Mouse (Mus musculus): Measurements from ENCODE around the gene Acan. TPM values are rescaled to one million over a fixed set of nuclear protein-coding genes. Genes with fewer than 3 reads are reported as not detected.

Gene Acan
- 2.2 and 5.5 TPM in 2 replicates for total RNA-seq (2014; rRNA removed; ENCODE audit: low replicate concordance)
- 1.1 and 1.3 TPM in 2 replicates for polyA plus RNA-seq (2015; fragmentation: Nextera tagmentation; extraction: Ambion mirVana)

DNA sequence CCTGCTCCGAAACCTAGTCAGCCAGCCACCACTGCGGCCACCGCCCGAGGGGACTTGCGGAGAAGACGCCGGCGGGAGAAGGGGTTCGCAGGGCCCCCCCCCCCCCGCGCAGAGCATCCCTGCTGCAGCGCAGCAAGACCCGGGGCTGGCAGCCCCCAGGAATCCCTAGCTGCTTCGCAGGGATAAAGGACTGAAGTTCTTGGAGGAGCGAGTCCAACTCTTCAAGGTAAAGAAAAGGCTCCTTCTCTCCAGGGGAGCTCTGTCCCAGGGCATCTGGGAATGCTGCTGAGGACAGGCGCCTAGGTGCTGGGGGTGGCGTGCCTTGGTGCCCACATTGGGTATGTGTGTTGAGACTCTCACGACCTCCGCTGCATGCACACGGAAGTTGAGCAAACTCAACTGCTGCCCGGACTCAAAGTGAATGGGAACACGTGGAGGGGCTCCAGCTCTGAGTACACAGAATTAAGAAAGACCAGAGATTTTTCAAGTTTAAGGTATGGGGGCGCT, at the start of gene Acan:
Acan (plus strand) TSS at position 101 of the 507 bp plus-strand sequence.
- H3K27me3 ChIP-seq (ENCODE audit: control insufficient read depth, insufficient read depth, low read length): peaks cover 63% of the 10 kb centered on the region
- DNase-seq (ENCODE audit: low spot score): no peak
- H3K4me3 ChIP-seq (ENCODE audit: low read depth, low read length): peak within 1 kb of the TSS; percentile 46
- TF ChIP-seq EP300 (IDR thresholded peaks at IDR 0.05; ENCODE audit: low read depth) (no peak), CTCF (IDR thresholded peaks at IDR 0.05; ENCODE audit: low read depth) (no peak)
- no peak for ATAC-seq (ENCODE audit: insufficient read depth, low read depth)
- H3K27ac ChIP-seq (ENCODE audit: low read depth): no peak within 1 kb of the TSS
- no peaks in the 10 kb centered on the region for H3K9me3 ChIP-seq (replicated peaks; ENCODE audit: control insufficient read depth, low read length)
- 1% methylated on average over 20 of the region's 23 CpGs for WGBS
- H3K4me1 ChIP-seq (ENCODE audit: control insufficient read depth, insufficient read depth): 0 out of 2 replicates have a peak, but pooled peaks cover 6% of the 10 kb centered on the region
- peak within 1 kb of the TSS; percentile 79 for H3K4me2 ChIP-seq (ENCODE audit: low read depth, low read length)
- no peaks in the 10 kb centered on the region for H3K36me3 ChIP-seq (replicated peaks; ENCODE audit: control insufficient read depth, insufficient read depth, low read length)
- peak within 1 kb of the TSS; percentile 44; the same call in 1 of the 2 replicates for H3K9ac ChIP-seq (replicated peaks; ENCODE audit: low read depth, low read length)

GRCm38 (mm10) chr7:79021293-79021905, 31.9 kb upstream of the Acan start:
- no peak for DNase-seq (ENCODE audit: low spot score)
- WGBS: 78% methylated on average over 9 of the region's 9 CpGs
- no peaks in the 10 kb centered on the region for H3K9me3 ChIP-seq (replicated peaks; ENCODE audit: control insufficient read depth, low read length)

GRCm38 (mm10) chr7:79029138-79029537, 24.1 kb upstream of the Acan start:
- DNase-seq (ENCODE audit: low spot score): no peak
- TF ChIP-seq EP300 (IDR thresholded peaks at IDR 0.05; ENCODE audit: low read depth) (no peak), CTCF (IDR thresholded peaks at IDR 0.05; ENCODE audit: low read depth) (no peak)
- no peak overlapping the region for H3K9ac ChIP-seq (replicated peaks; ENCODE audit: low read depth, low read length)
- 0 out of 2 replicates have a peak, but pooled peaks cover 6% of the 10 kb centered on the region for H3K4me1 ChIP-seq (ENCODE audit: control insufficient read depth, insufficient read depth)
- H3K27me3 ChIP-seq (ENCODE audit: control insufficient read depth, insufficient read depth, low read length): no peaks in the 10 kb centered on the region
- H3K27ac ChIP-seq (ENCODE audit: low read depth): no peak overlapping the region
- WGBS: 95% methylated on average over 3 of the region's 3 CpGs
- ATAC-seq (ENCODE audit: insufficient read depth, low read depth): no peak
- no peaks in the 10 kb centered on the region for H3K36me3 ChIP-seq (replicated peaks; ENCODE audit: control insufficient read depth, insufficient read depth, low read length)
- H3K4me2 ChIP-seq (ENCODE audit: low read depth, low read length): no peak overlapping the region
- H3K4me3 ChIP-seq (ENCODE audit: low read depth, low read length): no peak overlapping the region
- no peaks in the 10 kb centered on the region for H3K9me3 ChIP-seq (replicated peaks; ENCODE audit: control insufficient read depth, low read length)

More at GRCm38 (mm10) chr7:79021293-79021905, 31.9 kb upstream of the Acan start:
- Histone ChIP-seq H3K27ac (ENCODE audit: low read depth) (no peak overlapping the region), H3K9ac (replicated peaks; ENCODE audit: low read depth, low read length) (no peak overlapping the region), H3K36me3 (replicated peaks; ENCODE audit: control insufficient read depth, insufficient read depth, low read length) (no peaks in the 10 kb centered on the region), H3K4me3 (ENCODE audit: low read depth, low read length) (no peak overlapping the region), H3K4me2 (ENCODE audit: low read depth, low read length) (no peak overlapping the region), H3K4me1 (ENCODE audit: control insufficient read depth, insufficient read depth) (no peaks in the 10 kb centered on the region), H3K27me3 (ENCODE audit: control insufficient read depth, insufficient read depth, low read length) (no peaks in the 10 kb centered on the region)
- TF ChIP-seq EP300 (IDR thresholded peaks at IDR 0.05; ENCODE audit: low read depth): no peak
- no peak for TF ChIP-seq CTCF (IDR thresholded peaks at IDR 0.05; ENCODE audit: low read depth)
- no peak for ATAC-seq (ENCODE audit: insufficient read depth, low read depth)

DNA sequence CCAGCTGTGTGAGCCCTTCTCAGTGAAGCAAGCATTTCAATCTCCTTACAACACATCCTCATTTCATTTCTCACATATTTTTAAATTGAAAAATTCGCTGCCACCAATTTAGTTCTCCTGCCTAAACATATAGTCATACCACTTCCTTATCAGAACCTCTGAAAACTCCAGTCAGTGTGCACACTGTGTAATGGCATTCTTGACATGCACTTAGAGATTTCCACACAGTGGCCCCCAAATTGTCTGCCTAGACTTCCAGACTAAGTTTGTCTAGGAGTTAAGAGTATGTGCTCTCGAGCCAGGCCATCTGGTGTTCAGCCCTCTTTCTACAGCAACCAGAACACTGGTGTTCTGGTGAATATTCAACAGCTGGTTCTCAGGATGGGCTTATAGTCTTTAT, 19.5 kb upstream of the Acan start:
- ATAC-seq (ENCODE audit: insufficient read depth, low read depth) (no peak), DNase-seq (ENCODE audit: low spot score) (no peak)
- no peaks in the 10 kb centered on the region for H3K27me3 ChIP-seq (ENCODE audit: control insufficient read depth, insufficient read depth, low read length)
- H3K4me2 ChIP-seq (ENCODE audit: low read depth, low read length): no peak overlapping the region
- H3K4me3 ChIP-seq (ENCODE audit: low read depth, low read length): no peak overlapping the region
- peaks cover 15% of the 10 kb centered on the region; the same call in 1 of the 2 replicates for H3K4me1 ChIP-seq (ENCODE audit: control insufficient read depth, insufficient read depth)
- H3K9ac ChIP-seq (replicated peaks; ENCODE audit: low read depth, low read length): no peak overlapping the region
- no peaks in the 10 kb centered on the region for H3K9me3 ChIP-seq (replicated peaks; ENCODE audit: control insufficient read depth, low read length)
- 24% methylated on average over 2 of the region's 2 CpGs for WGBS
- H3K27ac ChIP-seq (ENCODE audit: low read depth): no peak overlapping the region
- TF ChIP-seq CTCF (IDR thresholded peaks at IDR 0.05; ENCODE audit: low read depth): no peak
- no peak for TF ChIP-seq EP300 (IDR thresholded peaks at IDR 0.05; ENCODE audit: low read depth)
- no peaks in the 10 kb centered on the region for H3K36me3 ChIP-seq (replicated peaks; ENCODE audit: control insufficient read depth, insufficient read depth, low read length)

DNA sequence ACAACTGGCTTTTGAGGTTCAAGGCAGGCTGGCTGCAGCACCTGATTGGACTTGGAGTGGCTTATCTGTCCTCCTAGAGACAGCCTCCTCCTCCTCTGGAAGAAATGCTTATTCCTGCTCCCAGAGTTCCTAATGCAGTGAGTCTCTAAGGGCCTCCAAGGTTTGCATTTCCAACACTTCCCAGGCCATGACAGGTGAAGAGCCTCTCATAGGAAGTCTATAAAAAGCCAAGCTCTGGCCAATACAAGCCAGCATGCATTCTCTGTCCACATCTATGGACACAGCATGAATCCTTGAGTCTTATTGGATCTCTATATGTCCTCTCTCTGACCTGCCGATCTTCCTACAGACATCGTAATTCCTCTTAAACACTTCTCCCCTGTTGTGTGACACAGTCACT, 18.8 kb upstream of the Acan start:
- Histone ChIP-seq H3K9me3 (replicated peaks; ENCODE audit: control insufficient read depth, low read length) (0 out of 2 replicates have a peak, but pooled peaks cover 5% of the 10 kb centered on the region), H3K27me3 (ENCODE audit: control insufficient read depth, insufficient read depth, low read length) (no peaks in the 10 kb centered on the region), H3K4me1 (ENCODE audit: control insufficient read depth, insufficient read depth) (peaks cover 15% of the 10 kb centered on the region; the same call in 1 of the 2 replicates), H3K4me2 (ENCODE audit: low read depth, low read length) (no peak overlapping the region), H3K4me3 (ENCODE audit: low read depth, low read length) (no peak overlapping the region), H3K36me3 (replicated peaks; ENCODE audit: control insufficient read depth, insufficient read depth, low read length) (no peaks in the 10 kb centered on the region), H3K9ac (replicated peaks; ENCODE audit: low read depth, low read length) (no peak overlapping the region), H3K27ac (ENCODE audit: low read depth) (peak overlapping the region; percentile 60)
- DNase-seq (ENCODE audit: low spot score): peak; percentile 60
- WGBS: 32% methylated on average over 2 of the region's 2 CpGs
- no peak for TF ChIP-seq EP300 (IDR thresholded peaks at IDR 0.05; ENCODE audit: low read depth)
- TF ChIP-seq CTCF (IDR thresholded peaks at IDR 0.05; ENCODE audit: low read depth): no peak
- ATAC-seq (ENCODE audit: insufficient read depth, low read depth): peak; percentile 87

Data from heart, postnatal 0 days (tissue).